Mouse (Mus musculus) midbrain, embryonic 16.5 days (tissue): ENCODE data around the gene Slc15a3. TPM values are rescaled to one million over a fixed set of nuclear protein-coding genes. Genes with fewer than 3 reads are reported as not detected.

Experiments
- ATAC-seq: fragments of 200-750 bp; cut with Nextera tagmentation; 2 replicates; pipeline ENCODE4 v1.8.0; 2017; ENCODE audit warnings: moderate TSS enrichment
- H3K27ac ChIP-seq: fragments of 300-500 bp; sonication (generic); 2 replicates; pipeline ENCODE4 v1.5.1; 2014; ENCODE audit warnings: mild to moderate bottlenecking, low read length, mixed read lengths
- H3K27me3 ChIP-seq: fragments of 300-500 bp; sonication (generic); 2 replicates; pipeline ENCODE4 v1.6.1; 2014; ENCODE audit warnings: low read depth, low read length, mixed read lengths; ENCODE audit not compliant: control insufficient read depth, insufficient read depth
- H3K36me3 ChIP-seq: fragments of 300-500 bp; sonication (generic); 2 replicates; pipeline ENCODE4 v1.6.1; 2014; ENCODE audit warnings: mild to moderate bottlenecking, low read length, moderate library complexity, mixed read lengths; ENCODE audit not compliant: control insufficient read depth, insufficient read depth
- H3K4me1 ChIP-seq: fragments of 300-500 bp; sonication (generic); 2 replicates; pipeline ENCODE4 v1.6.1; 2014; ENCODE audit warnings: mild to moderate bottlenecking, low read length, mixed read lengths; ENCODE audit not compliant: control insufficient read depth, insufficient read depth
- H3K4me2 ChIP-seq: fragments of 300-500 bp; sonication (generic); 2 replicates; pipeline ENCODE4 v1.6.1; 2014; ENCODE audit warnings: mild to moderate bottlenecking, low read length, mixed read lengths
- H3K4me3 ChIP-seq: fragments of 300-500 bp; sonication (generic); 2 replicates; pipeline ENCODE4 v1.5.1; 2014; ENCODE audit warnings: low read depth, mild to moderate bottlenecking, low read length, moderate library complexity, mixed read lengths
- H3K9ac ChIP-seq: fragments of 300-500 bp; sonication (generic); 2 replicates; pipeline ENCODE4 v1.6.1; 2014; ENCODE audit warnings: low read depth, low read length, mixed read lengths
- H3K9me3 ChIP-seq: fragments of 300-500 bp; sonication (generic); replicated peaks from 2 replicates; pipeline ENCODE4 v1.6.1; 2014; ENCODE audit warnings: mild to moderate bottlenecking, low read length, mixed read lengths; ENCODE audit not compliant: control insufficient read depth, poor library complexity, severe bottlenecking
- WGBS: fragments of 180-500 bp; shearing (Covaris S2); extraction: QIAGEN DNeasy Blood & Tissue Kit; methylation state at CpG from one replicate; pipeline ENCODE4 v1.1.7; 2014; 5-methylcytosine and 5-hydroxymethylcytosine counted together
- polyA plus RNA-seq: library from polyadenylated mRNA; unstranded; fragments of >200 nt; fragmentation: Nextera tagmentation; extraction: Ambion mirVana; gene quantifications from 2 replicates; pipeline ENCODE4 v1.2.1, GENCODE M21; 2015

The Slc15a3 gene
- polyA plus RNA-seq, 1 experiment from 2014 or later: 0.30 TPM

DNA sequence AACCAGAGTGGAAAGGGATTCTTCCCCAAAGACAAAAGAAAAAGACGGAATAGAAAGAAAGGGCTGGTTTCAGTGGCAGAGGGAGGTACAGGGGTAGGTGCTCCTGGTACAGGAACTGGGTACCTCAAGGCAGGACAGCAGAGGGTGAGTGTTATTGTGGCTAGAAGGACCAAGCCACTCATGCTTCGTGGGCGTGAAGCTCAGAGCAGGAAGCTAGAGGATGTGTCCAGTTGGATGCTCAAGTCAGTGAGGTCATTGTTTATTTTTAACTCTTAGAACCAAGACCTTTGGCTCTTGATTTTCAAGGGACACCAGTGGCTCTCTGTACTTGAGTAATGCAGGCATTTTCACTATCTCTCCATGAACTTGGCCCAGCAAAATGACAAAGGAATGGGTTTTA is 7.5 kb upstream of the Slc15a3 start:
- Histone ChIP-seq H3K27ac (no peak overlapping the region), H3K27me3 (no peaks in the 10 kb centered on the region), H3K4me1 (no peaks in the 10 kb centered on the region), H3K9ac (no peak overlapping the region), H3K4me2 (no peak overlapping the region), H3K36me3 (no peaks in the 10 kb centered on the region), H3K9me3 (no peaks in the 10 kb centered on the region), H3K4me3 (no peak overlapping the region)
- 83% methylated on average over 3 of the region's 3 CpGs for WGBS
- no peak for ATAC-seq

GRCm38 (mm10) chr19:10833611-10834010 is 5.9 kb upstream of the Slc15a3 start:
- no peaks in the 10 kb centered on the region for H3K36me3 ChIP-seq
- H3K27me3 ChIP-seq: no peaks in the 10 kb centered on the region
- H3K4me2 ChIP-seq: no peak overlapping the region
- no peak for ATAC-seq
- no peaks in the 10 kb centered on the region for H3K9me3 ChIP-seq
- no peaks in the 10 kb centered on the region for H3K4me1 ChIP-seq
- 81% methylated on average over 3 of the region's 3 CpGs for WGBS
- H3K9ac ChIP-seq: no peak overlapping the region
- H3K27ac ChIP-seq: no peak overlapping the region
- H3K4me3 ChIP-seq: no peak overlapping the region

DNA sequence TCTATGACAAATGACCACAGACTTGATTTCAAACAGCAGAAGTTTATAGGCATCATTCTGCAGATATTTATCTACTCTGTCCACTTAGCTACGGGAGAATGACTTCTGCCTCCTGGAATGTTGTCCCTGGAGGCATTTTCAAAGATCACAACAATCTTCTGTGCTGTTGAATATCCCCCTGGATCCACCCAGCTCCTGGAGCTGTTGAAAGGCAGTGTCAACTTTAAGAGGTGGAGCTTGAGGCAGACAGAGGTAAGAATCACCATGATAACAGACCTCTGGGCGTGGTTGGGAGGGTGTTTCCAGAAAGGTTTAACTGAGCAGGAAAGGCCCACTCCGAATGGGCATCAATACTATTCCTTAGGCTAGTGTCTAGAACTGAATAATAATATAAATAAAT is 3.9 kb upstream of the Slc15a3 start:
- H3K4me3 ChIP-seq: no peak overlapping the region
- no peak overlapping the region for H3K27ac ChIP-seq
- H3K36me3 ChIP-seq: no peaks in the 10 kb centered on the region
- no peaks in the 10 kb centered on the region for H3K4me1 ChIP-seq
- no peaks in the 10 kb centered on the region for H3K9me3 ChIP-seq
- no peak overlapping the region for H3K4me2 ChIP-seq
- H3K27me3 ChIP-seq: no peaks in the 10 kb centered on the region
- ATAC-seq: no peak
- no peak overlapping the region for H3K9ac ChIP-seq
- WGBS: 64% methylated on average over 3 of the region's 3 CpGs

GRCm38 (mm10) chr19:10841721-10842626 is 2.4 kb downstream of the Slc15a3 start:
- no peak overlapping the region for H3K27ac ChIP-seq
- H3K9me3 ChIP-seq: no peaks in the 10 kb centered on the region
- no peak overlapping the region for H3K4me2 ChIP-seq
- H3K4me3 ChIP-seq: no peak overlapping the region
- 61% methylated on average over 16 of the region's 16 CpGs for WGBS
- no peaks in the 10 kb centered on the region for H3K4me1 ChIP-seq
- no peak for ATAC-seq
- no peaks in the 10 kb centered on the region for H3K27me3 ChIP-seq
- H3K9ac ChIP-seq: no peak overlapping the region
- no peaks in the 10 kb centered on the region for H3K36me3 ChIP-seq

DNA sequence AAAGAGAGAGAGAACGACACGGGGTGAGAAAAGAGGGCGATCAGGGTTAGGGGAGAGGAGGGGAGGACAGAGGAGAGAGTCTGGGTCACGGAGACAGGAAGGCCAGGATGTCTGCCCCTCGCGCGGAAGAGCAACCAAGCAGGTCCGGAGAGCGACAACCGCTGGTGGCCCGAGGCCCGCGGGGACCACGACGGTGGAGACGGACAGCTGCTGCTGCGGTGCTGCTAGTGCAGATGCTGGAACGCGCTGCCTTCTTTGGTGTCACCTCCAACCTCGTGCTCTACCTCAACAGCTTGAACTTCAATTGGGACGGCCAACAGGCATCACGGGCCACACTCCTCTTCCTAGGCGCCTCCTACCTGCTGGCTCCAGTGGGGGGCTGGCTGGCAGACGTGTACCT is 3.4 kb downstream of the Slc15a3 start:
- Histone ChIP-seq H3K9me3 (no peaks in the 10 kb centered on the region), H3K27ac (no peak overlapping the region), H3K9ac (no peak overlapping the region), H3K4me1 (no peaks in the 10 kb centered on the region), H3K4me3 (no peak overlapping the region), H3K27me3 (no peaks in the 10 kb centered on the region), H3K4me2 (no peak overlapping the region), H3K36me3 (no peaks in the 10 kb centered on the region)
- ATAC-seq: no peak
- WGBS: 60% methylated on average over 24 of the region's 24 CpGs

DNA sequence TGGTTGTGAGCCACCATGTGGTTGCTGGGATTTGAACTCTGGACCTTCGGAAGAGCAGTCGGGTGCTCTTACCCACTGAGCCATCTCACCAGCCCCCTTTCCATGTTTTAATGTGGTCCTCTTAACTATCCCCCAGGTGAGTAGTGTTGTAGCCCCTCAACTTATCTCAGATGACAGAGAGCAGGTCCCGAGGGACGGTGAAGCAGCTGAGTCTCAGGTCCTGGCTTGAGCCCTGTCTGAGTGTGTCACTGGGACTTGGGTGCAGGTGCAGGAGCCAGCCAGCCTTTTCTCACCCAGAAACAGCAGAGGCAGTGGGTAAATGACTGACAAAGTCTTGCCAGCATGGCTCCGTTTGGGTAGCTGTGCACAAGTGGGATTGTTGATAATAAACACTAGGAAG is 4.7 kb downstream of the Slc15a3 start:
- no peak overlapping the region for H3K4me2 ChIP-seq
- no peak overlapping the region for H3K9ac ChIP-seq
- H3K36me3 ChIP-seq: no peaks in the 10 kb centered on the region
- H3K4me1 ChIP-seq: no peaks in the 10 kb centered on the region
- H3K9me3 ChIP-seq: no peaks in the 10 kb centered on the region
- no peak overlapping the region for H3K27ac ChIP-seq
- no peak for ATAC-seq
- no peaks in the 10 kb centered on the region for H3K27me3 ChIP-seq
- 96% methylated on average over 5 of the region's 5 CpGs for WGBS
- no peak overlapping the region for H3K4me3 ChIP-seq

GRCm38 (mm10) chr19:10845454-10845853 is 5.9 kb downstream of the Slc15a3 start:
- 87% methylated on average over 3 of the region's 3 CpGs for WGBS
- no peaks in the 10 kb centered on the region for H3K4me1 ChIP-seq

DNA sequence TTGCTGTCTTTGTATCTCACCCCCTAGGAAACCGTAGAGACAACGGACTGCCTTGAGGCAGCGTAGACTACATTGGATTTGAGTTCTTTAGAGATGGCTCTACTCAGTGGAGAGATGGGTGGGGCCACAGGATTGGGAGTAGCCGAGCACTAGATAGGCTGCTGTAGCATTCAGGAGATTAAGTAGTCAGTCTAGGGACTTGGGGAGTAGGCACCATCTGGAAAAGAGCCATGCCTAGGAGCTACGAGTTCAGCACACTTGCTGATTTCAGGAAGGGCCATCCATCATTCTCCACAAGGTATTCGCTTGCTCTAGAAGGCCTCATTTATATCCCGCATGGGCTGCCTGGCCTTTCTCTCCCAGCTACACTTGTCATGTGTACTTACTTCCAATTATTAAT is 6.6 kb downstream of the Slc15a3 start:
- H3K4me1 ChIP-seq: no peaks in the 10 kb centered on the region
- no peaks in the 10 kb centered on the region for H3K36me3 ChIP-seq
- 69% methylated on average over 7 of the region's 7 CpGs for WGBS
- ATAC-seq: no peak
- no peak overlapping the region for H3K4me2 ChIP-seq
- no peak overlapping the region for H3K4me3 ChIP-seq
- H3K27ac ChIP-seq: no peak overlapping the region
- H3K27me3 ChIP-seq: no peaks in the 10 kb centered on the region
- no peaks in the 10 kb centered on the region for H3K9me3 ChIP-seq
- no peak overlapping the region for H3K9ac ChIP-seq

More at GRCm38 (mm10) chr19:10845454-10845853, 5.9 kb downstream of the Slc15a3 start:
- H3K9ac ChIP-seq: no peak overlapping the region
- no peak overlapping the region for H3K27ac ChIP-seq
- H3K9me3 ChIP-seq: no peaks in the 10 kb centered on the region
- H3K36me3 ChIP-seq: no peaks in the 10 kb centered on the region
- H3K27me3 ChIP-seq: no peaks in the 10 kb centered on the region
- H3K4me3 ChIP-seq: no peak overlapping the region
- H3K4me2 ChIP-seq: no peak overlapping the region
- no peak for ATAC-seq

DNA sequence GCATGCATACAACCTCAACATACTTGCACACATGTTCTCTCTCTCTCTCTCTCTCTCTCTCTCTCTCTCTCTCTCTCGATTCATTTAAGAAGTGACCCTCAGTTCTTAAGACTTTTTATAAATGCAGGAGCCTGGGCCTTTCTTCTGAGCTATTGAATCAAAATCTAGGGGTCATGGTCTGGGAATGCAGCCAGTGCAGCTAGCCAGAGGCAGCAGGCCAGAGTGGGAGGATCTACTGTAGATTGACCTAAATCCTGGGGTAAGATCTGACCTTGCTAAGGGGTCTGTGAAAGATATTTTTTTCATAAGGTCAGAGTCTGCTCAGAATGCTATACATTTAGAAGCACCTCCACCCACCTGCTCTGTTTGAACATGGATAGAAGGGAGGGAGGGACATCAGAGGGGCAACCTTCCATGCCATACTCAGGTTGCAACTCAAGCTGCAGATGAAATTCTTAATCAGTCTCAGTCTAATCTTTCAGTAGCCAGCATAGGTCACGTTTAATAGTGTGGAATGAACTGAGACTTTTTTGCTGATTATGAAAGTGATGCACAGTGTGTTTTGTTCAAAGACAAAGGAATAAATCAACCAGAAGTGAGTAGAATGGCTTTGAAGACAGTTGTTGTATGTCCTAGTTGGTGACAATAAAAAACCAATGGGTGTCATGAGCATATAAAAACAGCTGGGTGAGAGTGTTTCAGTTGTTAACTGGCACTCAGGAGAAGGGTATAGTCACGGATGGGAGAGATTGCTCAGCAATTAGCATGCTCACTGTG is 8.0 kb downstream of the Slc15a3 start:
- H3K4me2 ChIP-seq: no peak overlapping the region
- H3K9ac ChIP-seq: no peak overlapping the region
- ATAC-seq: no peak
- H3K9me3 ChIP-seq: no peaks in the 10 kb centered on the region
- no peaks in the 10 kb centered on the region for H3K27me3 ChIP-seq
- WGBS: 44% methylated on average over 3 of the region's 3 CpGs
- H3K36me3 ChIP-seq: no peaks in the 10 kb centered on the region
- no peaks in the 10 kb centered on the region for H3K4me1 ChIP-seq
- H3K4me3 ChIP-seq: no peak overlapping the region
- no peak overlapping the region for H3K27ac ChIP-seq
